Mouse (Mus musculus): Measurements from ENCODE around the gene Osbpl8. TPM values are rescaled to one million over a fixed set of nuclear protein-coding genes. Genes with fewer than 3 reads are reported as not detected.
A peak's percentile ranks its signal among the peaks of the same experiment; 100 is the strongest.

Gene Osbpl8
- polyA plus RNA-seq, 1 experiment from 2014 or later: 6.2 TPM

DNA sequence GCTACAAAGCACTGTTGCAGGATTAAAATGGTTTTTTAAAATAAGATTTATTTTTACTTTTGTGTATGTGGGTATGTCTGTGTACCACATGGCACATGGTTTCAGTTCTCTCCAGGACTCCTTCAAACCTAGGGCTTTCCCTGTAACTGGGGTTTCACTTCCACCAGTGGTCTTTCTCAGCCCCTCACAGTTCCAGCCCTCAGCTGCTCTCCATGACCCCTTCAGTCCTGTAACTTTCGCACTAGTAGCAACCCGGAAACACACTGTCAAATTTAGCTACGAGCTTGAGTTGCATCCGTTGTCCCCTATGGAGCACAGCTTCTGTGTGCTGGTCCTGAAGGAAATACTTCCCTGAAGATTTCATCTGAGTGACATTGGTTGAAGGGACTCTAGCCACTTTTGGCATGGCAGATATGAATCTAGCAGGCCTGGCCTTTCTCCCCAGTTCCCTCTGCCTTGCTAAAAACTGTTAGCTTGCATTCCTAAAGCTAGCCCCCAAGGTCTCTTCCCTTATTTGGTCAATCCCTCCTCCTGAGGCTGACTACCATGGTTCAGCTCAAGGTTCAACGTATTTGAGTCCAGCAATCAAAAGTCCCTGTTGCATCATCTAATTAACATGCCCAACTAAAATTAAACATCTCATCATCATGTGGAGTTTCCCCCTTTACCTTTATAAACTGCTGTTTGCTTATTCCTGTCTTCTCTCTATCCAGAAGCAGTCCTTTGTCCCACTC is 4.6 kb upstream of the Osbpl8 start:
- H3K27me3 ChIP-seq (replicated peaks; ENCODE audit: control insufficient read depth, insufficient read depth, low read length): no peaks in the 10 kb centered on the region
- WGBS: 78% methylated on average over 5 of the region's 5 CpGs

DNA sequence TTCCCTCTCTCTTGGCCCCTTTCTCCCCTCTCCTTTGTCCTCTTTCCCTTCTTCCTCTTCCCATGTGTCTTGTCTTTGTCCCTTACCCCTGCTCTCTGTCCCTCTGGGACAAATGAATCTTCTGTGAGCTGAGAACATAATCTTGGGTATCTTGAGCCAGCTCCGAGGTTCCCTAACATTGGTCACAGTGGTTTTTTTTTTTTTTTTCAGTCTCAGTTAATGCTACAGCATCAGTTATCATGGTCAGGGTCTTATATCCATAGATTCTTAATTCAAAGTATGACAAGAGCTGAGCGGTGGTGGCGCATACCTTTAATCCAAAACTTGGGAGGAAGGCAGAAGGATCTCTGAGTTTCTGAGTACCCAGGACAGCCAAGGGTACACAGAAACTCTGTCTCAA is 4.0 kb upstream of the Osbpl8 start:
- Histone ChIP-seq H3K9me3 (ENCODE audit: control insufficient read depth, low read length) (no peaks in the 10 kb centered on the region), H3K4me3 (ENCODE audit: low read depth, low read length) (no peak overlapping the region), H3K27me3 (replicated peaks; ENCODE audit: control insufficient read depth, insufficient read depth, low read length) (no peaks in the 10 kb centered on the region), H3K4me1 (replicated peaks; ENCODE audit: control insufficient read depth, insufficient read depth, low read length) (0 out of 2 replicates have a peak, but pooled peaks cover 3% of the 10 kb centered on the region), H3K9ac (ENCODE audit: low read length) (no peak overlapping the region), H3K4me2 (ENCODE audit: low read length) (no peak overlapping the region), H3K27ac (ENCODE audit: low read depth) (no peak overlapping the region), H3K36me3 (ENCODE audit: control insufficient read depth, insufficient read depth, low read length) (no peaks in the 10 kb centered on the region)
- DNase-seq (ENCODE audit: low spot score) (peak; percentile 6), ATAC-seq (replicated peaks; ENCODE audit: low FRiP score, low TSS enrichment, low read depth) (no peak)
- WGBS: 90% methylated on average over 3 of the region's 3 CpGs

More for the DNA sequence above, 4.6 kb upstream of the Osbpl8 start:
- Histone ChIP-seq H3K36me3 (ENCODE audit: control insufficient read depth, insufficient read depth, low read length) (no peaks in the 10 kb centered on the region), H3K4me3 (ENCODE audit: low read depth, low read length) (no peak overlapping the region), H3K4me1 (replicated peaks; ENCODE audit: control insufficient read depth, insufficient read depth, low read length) (0 out of 2 replicates have a peak, but pooled peaks cover 3% of the 10 kb centered on the region), H3K9me3 (ENCODE audit: control insufficient read depth, low read length) (no peaks in the 10 kb centered on the region), H3K27ac (ENCODE audit: low read depth) (no peak overlapping the region), H3K9ac (ENCODE audit: low read length) (no peak overlapping the region), H3K4me2 (ENCODE audit: low read length) (no peak overlapping the region)
- DNase-seq (ENCODE audit: low spot score) (peak; percentile 50), ATAC-seq (replicated peaks; ENCODE audit: low FRiP score, low TSS enrichment, low read depth) (no peak)

DNA sequence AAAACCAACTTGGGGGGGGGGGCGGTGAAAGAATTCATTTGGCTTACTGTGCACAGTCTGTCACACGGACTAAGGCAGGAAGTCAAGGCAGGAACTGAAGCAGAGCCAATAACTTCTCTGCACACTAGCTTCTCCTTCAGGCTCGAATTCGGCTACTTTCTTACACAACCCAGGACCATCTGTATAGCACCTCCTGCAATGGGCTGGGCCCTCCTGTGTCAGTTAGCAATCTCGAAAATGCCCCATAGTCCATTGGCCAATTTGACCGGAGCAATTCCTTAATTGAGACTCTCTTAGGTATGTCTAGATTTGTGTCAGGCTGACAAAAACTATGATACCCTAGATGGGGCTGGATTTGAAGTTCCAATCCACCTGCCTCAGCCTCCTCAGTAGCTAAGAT is 3.2 kb upstream of the Osbpl8 start:
- H3K36me3 ChIP-seq (ENCODE audit: control insufficient read depth, insufficient read depth, low read length): no peaks in the 10 kb centered on the region
- peak; percentile 46 for DNase-seq (ENCODE audit: low spot score)
- H3K4me1 ChIP-seq (replicated peaks; ENCODE audit: control insufficient read depth, insufficient read depth, low read length): peaks cover 9% of the 10 kb centered on the region; the same call in 1 of the 2 replicates
- H3K4me2 ChIP-seq (ENCODE audit: low read length): no peak overlapping the region
- H3K27me3 ChIP-seq (replicated peaks; ENCODE audit: control insufficient read depth, insufficient read depth, low read length): no peaks in the 10 kb centered on the region
- ATAC-seq (replicated peaks; ENCODE audit: low FRiP score, low TSS enrichment, low read depth): no peak
- no peak overlapping the region for H3K27ac ChIP-seq (ENCODE audit: low read depth)
- no peaks in the 10 kb centered on the region for H3K9me3 ChIP-seq (ENCODE audit: control insufficient read depth, low read length)
- H3K4me3 ChIP-seq (ENCODE audit: low read depth, low read length): no peak overlapping the region
- WGBS: 90% methylated on average over 6 of the region's 6 CpGs
- no peak overlapping the region for H3K9ac ChIP-seq (ENCODE audit: low read length)

DNA sequence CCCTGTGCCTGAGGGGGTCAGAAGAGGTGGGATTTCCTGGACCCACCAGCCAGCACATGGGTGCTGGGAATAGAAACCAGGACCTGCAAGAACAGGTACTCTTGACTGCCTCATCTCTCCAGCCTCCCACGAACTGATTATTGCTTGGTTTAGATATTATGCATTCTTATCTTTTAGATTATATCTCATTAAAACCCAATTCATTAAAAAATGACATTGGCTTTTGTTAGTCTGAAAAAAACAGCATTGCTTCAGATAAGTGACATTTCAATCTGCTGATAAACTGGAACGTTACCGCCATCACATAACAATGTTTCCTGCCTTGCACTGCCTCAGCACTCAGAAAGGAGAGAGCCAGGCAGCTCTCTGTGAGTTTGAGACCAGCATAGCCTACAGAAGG is 1.5 kb upstream of the Osbpl8 start:
- WGBS: 79% methylated on average over 3 of the region's 3 CpGs
- no peak overlapping the region for H3K4me2 ChIP-seq (ENCODE audit: low read length)
- H3K36me3 ChIP-seq (ENCODE audit: control insufficient read depth, insufficient read depth, low read length): no peaks in the 10 kb centered on the region
- no peak overlapping the region for H3K9ac ChIP-seq (ENCODE audit: low read length)
- H3K4me3 ChIP-seq (ENCODE audit: low read depth, low read length): no peak overlapping the region
- H3K27me3 ChIP-seq (replicated peaks; ENCODE audit: control insufficient read depth, insufficient read depth, low read length): no peaks in the 10 kb centered on the region
- peaks cover 9% of the 10 kb centered on the region; the same call in 1 of the 2 replicates for H3K4me1 ChIP-seq (replicated peaks; ENCODE audit: control insufficient read depth, insufficient read depth, low read length)
- DNase-seq (ENCODE audit: low spot score) (no peak), ATAC-seq (replicated peaks; ENCODE audit: low FRiP score, low TSS enrichment, low read depth) (no peak)
- H3K9me3 ChIP-seq (ENCODE audit: control insufficient read depth, low read length): no peaks in the 10 kb centered on the region
- no peak overlapping the region for H3K27ac ChIP-seq (ENCODE audit: low read depth)

DNA sequence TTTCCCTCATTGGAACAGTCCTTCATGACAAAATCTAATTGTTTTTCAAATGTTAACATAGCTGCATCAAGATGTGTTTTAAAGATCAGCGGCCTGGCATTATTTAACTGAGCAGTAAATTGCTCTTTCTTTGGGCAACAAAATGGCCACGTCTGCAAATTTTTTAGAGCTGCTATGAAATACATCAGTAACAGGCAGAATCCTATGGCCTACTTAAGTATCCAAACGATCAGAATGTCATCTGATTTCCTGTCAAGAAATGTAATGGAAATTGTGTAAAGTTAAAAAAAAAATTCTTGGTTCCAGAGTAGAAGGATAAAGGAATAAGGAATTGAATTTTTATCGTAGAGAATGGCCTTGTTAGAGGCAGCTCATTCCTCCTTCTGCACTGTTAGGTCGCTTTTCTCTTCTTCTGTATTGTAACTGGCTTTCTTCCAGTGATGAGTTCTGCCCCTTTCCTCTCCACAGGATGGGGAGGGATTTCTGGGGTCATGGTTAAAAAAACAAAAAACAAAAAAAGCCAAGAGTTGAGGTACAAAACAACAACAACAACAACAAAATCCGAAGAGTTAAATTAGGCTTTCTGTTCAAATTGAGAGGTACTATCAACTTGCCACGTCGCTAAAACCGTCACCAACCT is 831 bp upstream of the Osbpl8 start:
- Histone ChIP-seq H3K36me3 (ENCODE audit: control insufficient read depth, insufficient read depth, low read length) (no peaks in the 10 kb centered on the region), H3K4me2 (ENCODE audit: low read length) (peak overlapping the region; percentile 53), H3K9me3 (ENCODE audit: control insufficient read depth, low read length) (no peaks in the 10 kb centered on the region), H3K27me3 (replicated peaks; ENCODE audit: control insufficient read depth, insufficient read depth, low read length) (no peaks in the 10 kb centered on the region), H3K4me1 (replicated peaks; ENCODE audit: control insufficient read depth, insufficient read depth, low read length) (peaks cover 9% of the 10 kb centered on the region; the same call in 1 of the 2 replicates), H3K4me3 (ENCODE audit: low read depth, low read length) (peak overlapping the region; percentile 90), H3K27ac (ENCODE audit: low read depth) (peak overlapping the region; percentile 75), H3K9ac (ENCODE audit: low read length) (peak overlapping the region; percentile 79)
- no peak for ATAC-seq (replicated peaks; ENCODE audit: low FRiP score, low TSS enrichment, low read depth)
- DNase-seq (ENCODE audit: low spot score): no peak
- 30% methylated on average over 9 of the region's 9 CpGs for WGBS

DNA sequence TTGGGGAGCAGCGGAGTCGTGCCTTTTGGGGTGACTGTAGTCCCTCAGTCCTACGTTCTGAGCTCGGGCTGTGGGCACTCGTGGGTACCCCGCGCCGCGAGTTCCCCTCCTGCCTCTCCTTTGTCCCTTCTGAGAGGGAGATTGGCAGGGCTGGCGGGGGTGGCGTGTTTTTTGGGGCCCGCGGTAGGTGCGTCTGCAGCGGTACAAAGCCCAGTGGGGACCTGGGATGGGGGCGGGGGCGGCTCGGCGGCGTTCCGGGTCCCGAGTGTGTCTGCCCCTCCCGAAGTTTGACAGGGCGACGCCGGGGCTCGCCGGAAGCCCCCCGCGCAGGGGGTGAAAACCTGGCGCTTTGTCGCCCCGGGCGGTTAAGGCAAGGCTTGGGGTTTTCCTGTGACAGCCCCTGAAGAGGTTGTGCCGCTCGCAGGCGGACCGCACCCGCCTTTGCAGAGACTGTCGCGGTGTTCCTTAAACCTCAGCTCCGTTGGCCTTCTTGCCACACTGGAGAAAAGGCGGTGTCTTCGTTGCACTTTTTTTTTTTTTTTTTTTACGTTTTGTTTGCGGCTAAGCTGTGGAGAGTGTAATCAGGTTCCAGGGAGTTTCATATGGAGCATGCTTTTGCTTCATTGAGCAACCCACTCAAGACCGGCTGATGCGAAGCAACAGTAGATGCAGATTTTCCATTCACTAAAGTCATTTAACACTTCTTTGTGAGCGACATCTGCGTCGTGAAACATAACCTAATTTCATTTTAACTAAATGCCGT is 848 bp downstream of the Osbpl8 start:
- H3K9ac ChIP-seq (ENCODE audit: low read length): peak overlapping the region; percentile 79
- peaks cover 9% of the 10 kb centered on the region; the same call in 1 of the 2 replicates for H3K4me1 ChIP-seq (replicated peaks; ENCODE audit: control insufficient read depth, insufficient read depth, low read length)
- H3K27ac ChIP-seq (ENCODE audit: low read depth): peak overlapping the region; percentile 83
- no peaks in the 10 kb centered on the region for H3K36me3 ChIP-seq (ENCODE audit: control insufficient read depth, insufficient read depth, low read length)
- no peaks in the 10 kb centered on the region for H3K9me3 ChIP-seq (ENCODE audit: control insufficient read depth, low read length)
- peak overlapping the region; percentile 65 for H3K4me2 ChIP-seq (ENCODE audit: low read length)
- H3K27me3 ChIP-seq (replicated peaks; ENCODE audit: control insufficient read depth, insufficient read depth, low read length): no peaks in the 10 kb centered on the region
- DNase-seq (ENCODE audit: low spot score) (peak; percentile 86), ATAC-seq (replicated peaks; ENCODE audit: low FRiP score, low TSS enrichment, low read depth) (peak; percentile 26)
- WGBS: under 1% methylated on average over 50 of the region's 52 CpGs
- peak overlapping the region; percentile 90 for H3K4me3 ChIP-seq (ENCODE audit: low read depth, low read length)

DNA sequence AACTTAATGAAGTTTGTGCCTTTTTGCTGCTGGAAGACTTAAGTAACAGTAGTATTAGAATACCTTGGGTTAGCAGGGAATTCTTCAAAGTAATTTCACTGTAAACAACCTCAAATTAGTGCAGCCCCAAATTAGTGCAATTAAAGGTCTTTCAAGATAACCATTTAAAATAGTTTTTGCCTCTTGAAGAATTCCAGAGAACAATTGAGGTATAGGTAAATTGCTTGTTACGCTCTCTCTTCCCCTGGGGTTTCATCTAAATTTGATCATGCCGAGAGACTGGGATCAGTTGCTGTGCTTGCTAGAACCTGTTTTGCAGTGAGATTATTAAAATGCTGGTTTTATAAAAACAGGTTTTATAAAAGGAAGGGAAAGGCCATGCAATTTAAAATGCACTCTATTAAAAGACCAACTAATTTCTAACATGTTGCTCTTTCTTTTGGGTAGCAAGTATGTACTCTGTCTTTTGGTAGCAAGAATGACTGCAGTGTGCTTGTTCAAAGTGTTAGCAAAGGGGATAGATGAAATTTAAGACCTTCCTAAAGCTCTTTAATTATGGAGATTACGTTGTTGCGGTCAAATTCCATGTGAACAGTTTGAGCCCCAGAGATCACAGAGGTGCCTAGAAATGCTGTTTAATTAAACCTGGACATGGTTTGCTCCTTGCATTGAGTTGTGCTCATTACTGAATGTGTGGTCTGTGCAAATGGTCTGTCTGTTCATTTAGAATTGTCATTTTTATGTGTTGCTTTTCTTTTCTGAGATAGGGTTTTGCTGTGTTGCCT is 1.7 kb downstream of the Osbpl8 start:
- Histone ChIP-seq H3K4me2 (ENCODE audit: low read length) (peak overlapping the region; percentile 65), H3K4me3 (ENCODE audit: low read depth, low read length) (peak overlapping the region; percentile 90), H3K27ac (ENCODE audit: low read depth) (no peak overlapping the region), H3K36me3 (ENCODE audit: control insufficient read depth, insufficient read depth, low read length) (no peaks in the 10 kb centered on the region), H3K4me1 (replicated peaks; ENCODE audit: control insufficient read depth, insufficient read depth, low read length) (peaks cover 9% of the 10 kb centered on the region; the same call in 1 of the 2 replicates), H3K27me3 (replicated peaks; ENCODE audit: control insufficient read depth, insufficient read depth, low read length) (no peaks in the 10 kb centered on the region), H3K9ac (ENCODE audit: low read length) (peak overlapping the region; percentile 79), H3K9me3 (ENCODE audit: control insufficient read depth, low read length) (no peaks in the 10 kb centered on the region)
- 62% methylated on average over 4 of the region's 4 CpGs for WGBS
- ATAC-seq (replicated peaks; ENCODE audit: low FRiP score, low TSS enrichment, low read depth) (no peak), DNase-seq (ENCODE audit: low spot score) (no peak)

DNA sequence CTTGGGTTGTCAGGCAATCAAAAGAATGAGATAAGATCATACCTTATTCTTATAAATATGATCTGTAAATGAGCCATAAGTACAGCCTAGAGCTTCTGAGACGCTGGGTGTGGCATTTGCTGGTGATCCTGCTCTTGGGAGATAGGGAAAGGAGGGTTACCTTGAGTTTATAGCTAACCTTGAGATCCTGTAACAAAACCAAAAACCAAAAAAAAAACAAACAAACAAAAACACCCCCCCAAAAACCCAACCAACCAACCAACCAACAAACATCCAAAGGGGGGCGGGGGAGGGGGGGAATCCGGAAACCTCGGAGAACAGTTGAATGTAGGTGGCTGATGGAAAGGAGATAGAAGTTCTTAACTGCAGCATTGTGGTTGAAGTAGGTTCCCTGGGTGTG is 2.9 kb downstream of the Osbpl8 start:
- Histone ChIP-seq H3K27ac (ENCODE audit: low read depth) (no peak overlapping the region), H3K36me3 (ENCODE audit: control insufficient read depth, insufficient read depth, low read length) (no peaks in the 10 kb centered on the region), H3K4me2 (ENCODE audit: low read length) (no peak overlapping the region), H3K27me3 (replicated peaks; ENCODE audit: control insufficient read depth, insufficient read depth, low read length) (no peaks in the 10 kb centered on the region), H3K4me3 (ENCODE audit: low read depth, low read length) (no peak overlapping the region), H3K4me1 (replicated peaks; ENCODE audit: control insufficient read depth, insufficient read depth, low read length) (peaks cover 9% of the 10 kb centered on the region; the same call in 1 of the 2 replicates), H3K9ac (ENCODE audit: low read length) (no peak overlapping the region), H3K9me3 (ENCODE audit: control insufficient read depth, low read length) (no peaks in the 10 kb centered on the region)
- 92% methylated on average over 4 of the region's 4 CpGs for WGBS
- no peak for ATAC-seq (replicated peaks; ENCODE audit: low FRiP score, low TSS enrichment, low read depth)
- no peak for DNase-seq (ENCODE audit: low spot score)
